Mouse (Mus musculus) lung, postnatal 4 days (tissue): ENCODE measurements around the gene Zfp788.
"Not testable (repeated sequence)": the region's sequence is repeated elsewhere in the genome, so short reads cannot be mapped to it uniquely, and the experiment has no call there.

ENCODE experiments used
- DNase-seq, 2 experiments: peaks; one replicate each; pipeline ENCODE4 v3.0.0; 2021

Zfp788 gene

DNA sequence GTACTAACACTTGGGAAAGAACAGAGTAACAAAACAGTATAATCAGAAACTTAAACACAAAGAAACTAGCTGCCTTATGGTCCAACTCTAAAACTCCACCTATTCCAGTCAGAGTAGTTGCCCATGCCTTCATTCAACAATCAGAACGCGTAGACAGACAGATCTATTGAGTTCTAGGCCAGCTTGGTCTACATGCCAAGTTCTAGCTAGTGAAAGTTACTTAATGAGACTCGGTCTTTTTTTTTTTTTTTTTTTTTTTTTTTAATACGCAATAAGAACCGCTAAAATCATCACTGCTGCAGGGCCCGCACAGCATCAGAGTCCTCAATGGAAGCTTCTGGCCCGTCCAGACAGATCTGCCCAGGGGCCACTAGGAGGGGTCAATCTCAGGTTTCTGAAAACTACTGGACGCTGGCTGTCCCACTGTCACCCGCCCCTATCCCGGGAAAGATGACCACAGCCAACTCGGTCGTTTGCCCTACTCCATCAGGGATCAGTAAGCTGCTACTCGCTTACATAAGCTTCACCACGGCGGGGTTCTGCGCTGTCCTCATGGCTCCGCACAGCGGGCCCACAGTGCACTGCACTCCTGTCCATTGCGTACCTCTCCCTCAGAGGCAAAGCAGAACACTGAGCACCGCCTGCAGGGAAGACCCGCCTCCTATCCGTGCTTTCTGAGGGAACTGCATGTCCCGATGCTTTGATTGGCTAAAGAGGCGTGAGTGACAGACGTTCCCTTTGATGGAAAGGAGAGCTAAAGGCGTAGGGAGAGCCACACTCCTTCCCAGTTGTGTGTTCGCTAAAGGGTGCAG is at the start of gene Zfp788:
Gene Zfp788, plus strand, starts transcription at position 795 of the 812 bp plus-strand sequence.
- peak; percentile 92 to 96 for DNase-seq

DNA sequence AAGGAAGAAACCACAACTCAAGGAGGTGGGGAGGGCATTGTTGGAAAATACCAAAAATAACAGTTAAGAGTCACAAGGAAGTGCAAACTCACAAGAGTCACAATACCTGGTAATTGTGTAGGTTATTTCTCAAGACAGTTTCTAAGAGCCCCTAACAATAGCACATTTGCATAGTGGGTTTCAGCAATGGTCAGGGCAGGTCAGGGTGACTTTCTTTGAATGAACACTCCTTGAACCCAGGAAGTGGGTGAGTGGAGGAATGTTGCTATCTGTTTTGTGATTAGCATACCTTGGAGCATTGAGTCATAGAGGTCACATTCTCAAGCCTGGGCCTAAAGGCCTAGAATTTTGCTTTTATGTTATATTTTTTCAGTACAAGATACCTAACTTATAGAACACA is 45.2 kb upstream of the Zfp788 start:
- not testable (repeated sequence) for DNase-seq

DNA sequence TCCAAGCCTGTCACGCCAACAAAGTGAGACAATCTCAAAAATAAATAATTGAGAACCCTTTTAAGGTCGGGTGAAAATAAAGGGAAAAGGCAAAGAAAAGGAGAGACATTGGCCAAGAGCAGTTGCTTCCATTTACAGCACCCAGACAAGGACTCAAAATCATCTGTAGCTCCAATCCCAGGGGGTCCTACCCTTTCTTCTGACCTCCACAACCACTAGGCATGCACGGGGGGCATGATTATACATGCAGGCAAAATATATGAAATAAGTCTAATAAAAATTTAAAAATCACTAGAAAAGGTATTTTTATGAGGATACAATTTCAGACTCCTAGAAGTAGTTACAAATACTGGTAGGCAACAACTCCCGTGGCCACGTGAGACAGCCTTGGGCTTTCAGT is 34.4 kb upstream of the Zfp788 start:
- DNase-seq, result no peak

DNA sequence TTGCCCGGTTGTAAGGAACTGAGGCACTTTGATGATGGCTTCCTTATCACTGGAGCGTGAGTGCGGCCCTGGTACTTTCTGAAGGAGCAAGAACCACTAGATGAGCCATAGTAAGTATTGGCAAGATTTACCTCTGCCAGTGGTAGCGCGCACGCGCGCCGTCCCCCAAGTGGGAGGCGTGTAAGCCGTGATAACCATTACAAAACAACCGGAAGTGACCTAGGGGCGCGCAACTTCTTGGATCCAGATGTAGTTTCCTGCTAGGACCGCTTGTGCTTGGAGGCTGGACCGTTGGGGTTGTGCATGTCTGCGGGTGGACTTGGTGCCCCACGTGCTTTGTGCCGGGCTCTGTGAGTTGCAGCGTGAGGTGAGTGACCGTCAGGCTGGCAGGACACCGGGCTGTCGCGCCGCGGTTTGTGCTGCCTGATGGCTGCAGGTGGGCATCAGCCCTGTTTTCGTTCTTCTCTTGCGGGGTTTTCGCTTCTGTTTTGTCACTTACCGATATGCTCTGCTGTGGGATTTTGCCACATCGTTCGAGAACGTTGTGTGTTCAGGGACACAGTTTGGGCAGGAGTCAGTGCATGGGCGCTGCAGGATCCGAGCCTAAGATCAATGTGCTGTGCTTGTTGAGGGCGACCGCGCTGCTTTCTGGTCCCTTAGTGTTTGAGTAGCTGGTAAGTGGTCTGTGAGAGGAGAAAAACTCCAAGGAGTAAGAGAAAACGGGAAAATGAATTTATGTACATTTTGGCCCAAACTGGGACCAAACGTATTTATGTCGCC is 33.8 kb upstream of the Zfp788 start, which contains the start of gene 2610021A01Rik:
Gene 2610021A01Rik, plus strand, starts transcription at position 197 of the 780 bp plus-strand sequence.
- peak; percentile 92 to 95 for DNase-seq

DNA sequence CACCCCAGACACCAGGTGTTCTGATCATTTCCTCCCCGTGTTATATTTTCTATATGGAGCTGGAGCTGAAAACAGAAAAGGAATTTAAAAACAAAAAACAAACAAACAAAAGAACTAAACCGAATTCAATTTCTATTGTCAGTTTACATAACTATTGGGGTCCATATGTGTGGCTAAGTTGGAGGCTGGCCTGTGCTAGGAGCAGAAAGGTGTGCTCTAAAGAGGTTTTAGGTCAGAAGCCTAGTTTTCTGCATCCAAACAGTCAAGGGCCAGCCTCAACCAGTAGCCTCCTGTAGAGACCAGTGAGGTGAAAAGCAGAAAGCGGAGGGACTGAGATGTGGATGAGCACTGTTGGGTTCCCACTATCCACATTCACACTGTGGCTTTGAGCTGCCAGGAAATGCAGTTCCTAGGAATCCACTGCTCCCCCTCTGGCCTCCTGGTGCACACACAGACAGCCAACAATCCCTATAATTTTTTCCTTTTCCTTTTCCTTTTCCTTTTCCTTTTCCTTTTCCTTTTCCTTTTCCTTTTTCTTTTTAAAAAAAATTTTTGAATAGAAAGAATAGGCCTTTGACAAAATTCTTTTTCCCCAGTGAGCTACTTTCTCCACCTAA is 33.0 kb upstream of the Zfp788 start:
- no peak for DNase-seq

- DNase-seq, result no peak
Observed at GRCm38 (mm10) chr7:41611654-41612053, 21.3 kb upstream of the Zfp788 start.

GRCm38 (mm10) chr7:41616241-41616640 is 16.8 kb upstream of the Zfp788 start:
- DNase-seq, result not testable (repeated sequence)

DNA sequence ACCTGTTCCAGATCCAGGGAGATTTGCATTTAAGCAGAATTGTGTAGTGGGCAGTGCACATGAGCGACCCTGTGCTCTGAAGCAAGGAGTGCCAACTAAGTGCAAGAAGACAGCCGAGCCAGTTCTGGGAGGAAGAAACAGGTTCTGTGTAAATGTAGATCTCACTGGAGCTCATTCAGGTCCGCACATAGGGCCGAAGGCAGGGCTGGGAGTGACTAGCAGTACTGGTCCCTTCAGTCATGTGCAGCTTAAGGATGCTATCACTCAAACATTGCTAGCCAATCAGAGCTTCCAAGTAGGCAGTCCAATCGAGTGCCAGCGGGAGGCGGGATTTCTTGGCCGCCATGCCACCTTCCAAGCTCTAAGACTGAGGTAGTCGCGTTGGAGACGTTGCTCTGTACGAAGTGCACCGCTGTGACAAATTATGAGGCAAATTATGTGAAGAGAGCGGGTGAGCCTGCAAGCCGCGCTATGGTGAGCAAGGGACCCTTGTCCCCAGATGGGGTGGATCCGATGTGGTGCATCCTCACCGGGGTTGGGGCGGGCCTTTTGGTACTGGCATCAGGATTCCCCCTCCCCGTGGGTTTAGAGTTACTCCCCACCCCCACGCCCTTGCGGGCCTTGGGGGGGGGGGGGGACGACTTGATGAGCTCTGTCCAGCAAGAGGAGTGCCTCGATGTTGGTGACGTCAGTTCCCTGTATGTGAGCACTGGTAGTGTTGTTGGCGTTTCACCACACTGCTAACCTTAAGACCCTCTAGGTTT is 400 bp downstream of the Zfp788 start:
- DNase-seq, result peak; percentile 91 to 93

DNA sequence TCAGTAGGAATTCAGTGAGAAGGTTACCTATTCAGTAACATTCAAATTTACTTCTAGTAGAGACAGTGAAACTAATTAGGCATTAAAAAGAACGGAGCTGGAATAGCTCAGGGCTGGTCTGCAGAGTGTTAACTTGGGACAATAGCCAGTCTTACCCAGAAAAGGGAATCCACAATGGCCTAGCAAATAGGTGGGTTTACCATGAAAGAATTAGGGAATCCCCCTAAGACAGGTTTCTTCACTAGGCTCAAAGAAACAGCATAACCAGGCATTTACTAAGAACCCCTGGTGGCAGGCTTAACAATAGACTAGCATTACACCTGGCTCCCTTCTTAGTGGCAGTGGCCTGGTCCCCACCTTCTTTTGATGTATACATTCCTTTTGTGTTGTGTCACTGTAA is 41.3 kb downstream of the Zfp788 start:
- not testable (repeated sequence) for DNase-seq
